Mouse (Mus musculus) hindbrain, embryonic 15.5 days (tissue): ENCODE data around the gene Arhgap8. TPM values are rescaled to one million over a fixed set of nuclear protein-coding genes. Genes with fewer than 3 reads are reported as not detected.
"Not testable (repeated sequence)": the region's sequence is repeated elsewhere in the genome, so short reads cannot be mapped to it uniquely, and the experiment has no call there.

Experiments used
- ATAC-seq: fragments of 200-750 bp; cut with Nextera tagmentation; 2 replicates; pipeline ENCODE4 v1.8.0; 2017; ENCODE audit warnings: low read depth, moderate number of reproducible peaks, moderate TSS enrichment; ENCODE audit not compliant: low FRiP score
- H3K27ac ChIP-seq: fragments of 300-500 bp; sonication (generic); replicated peaks from 2 replicates; pipeline ENCODE4 v1.5.1; 2015; ENCODE audit warnings: mild to moderate bottlenecking, inconsistent platforms
- H3K27me3 ChIP-seq: fragments of 300-500 bp; sonication (generic); 2 replicates; pipeline ENCODE4 v1.6.1; 2015; ENCODE audit warnings: control low read depth, inconsistent platforms
- H3K36me3 ChIP-seq: fragments of 300-500 bp; sonication (generic); 2 replicates; pipeline ENCODE4 v1.6.1; 2015; ENCODE audit warnings: control low read depth, inconsistent platforms
- H3K4me1 ChIP-seq: fragments of 300-500 bp; sonication (generic); replicated peaks from 2 replicates; pipeline ENCODE4 v1.6.1; 2015; ENCODE audit warnings: control low read depth, inconsistent platforms
- H3K4me2 ChIP-seq: fragments of 300-500 bp; sonication (generic); 2 replicates; pipeline ENCODE4 v1.6.1; 2015; ENCODE audit warnings: moderate library complexity, mild to moderate bottlenecking, inconsistent platforms
- H3K4me3 ChIP-seq: fragments of 300-500 bp; sonication (generic); 2 replicates; pipeline ENCODE4 v1.5.1; 2015; ENCODE audit warnings: mild to moderate bottlenecking, inconsistent platforms
- H3K9ac ChIP-seq: fragments of 300-500 bp; sonication (generic); 2 replicates; pipeline ENCODE4 v1.6.1; 2015; ENCODE audit warnings: inconsistent platforms
- H3K9me3 ChIP-seq: fragments of 300-500 bp; sonication (generic); 2 replicates; pipeline ENCODE4 v1.6.1; 2016; ENCODE audit warnings: control low read depth, inconsistent platforms
- WGBS: fragments of 180-500 bp; shearing (Covaris S2); methylation state at CpG from one replicate; pipeline ENCODE4 v1.1.7; 2015; 5-methylcytosine and 5-hydroxymethylcytosine counted together
- polyA plus RNA-seq: library from polyadenylated mRNA; unstranded; fragments of >200 nt; fragmentation: Nextera tagmentation; extraction: Ambion mirVana; gene quantifications from 2 replicates; pipeline ENCODE4 v1.2.1, GENCODE M21; 2015

The Arhgap8 gene
- polyA plus RNA-seq, 1 experiment from 2014 or later = 0.92 TPM

GRCm38 (mm10) chr15:84700147-84700794, 19.6 kb upstream of the Arhgap8 start:
- Histone ChIP-seq H3K4me1 (0 out of 2 replicates have a peak, but pooled peaks cover 7% of the 10 kb centered on the region), H3K4me2 (no peak overlapping the region)
- 55% methylated on average over 6 of the region's 6 CpGs for WGBS

GRCm38 (mm10) chr15:84701947-84702346, 17.9 kb upstream of the Arhgap8 start:
- no peak for ATAC-seq
- Histone ChIP-seq H3K4me3 (no peak overlapping the region), H3K4me2 (no peak overlapping the region), H3K4me1 (0 out of 2 replicates have a peak, but pooled peaks cover 7% of the 10 kb centered on the region), H3K36me3 (peaks cover 11% of the 10 kb centered on the region; the same call in 1 of the 2 replicates), H3K9ac (no peak overlapping the region), H3K27ac (no peak overlapping the region), H3K9me3 (no peaks in the 10 kb centered on the region), H3K27me3 (no peaks in the 10 kb centered on the region)
- WGBS = 35% methylated on average over 4 of the region's 4 CpGs

More at GRCm38 (mm10) chr15:84700147-84700794, 19.6 kb upstream of the Arhgap8 start:
- Histone ChIP-seq H3K36me3 (peaks cover 11% of the 10 kb centered on the region; the same call in 1 of the 2 replicates), H3K27me3 (no peaks in the 10 kb centered on the region), H3K27ac (no peak overlapping the region), H3K9ac (no peak overlapping the region), H3K4me3 (no peak overlapping the region), H3K9me3 (no peaks in the 10 kb centered on the region)
- no peak for ATAC-seq

GRCm38 (mm10) chr15:84702391-84703345, 17.2 kb upstream of the Arhgap8 start:
- Histone ChIP-seq H3K4me2 (no peak overlapping the region), H3K27ac (no peak overlapping the region), H3K9me3 (no peaks in the 10 kb centered on the region), H3K36me3 (peaks cover 11% of the 10 kb centered on the region; the same call in 1 of the 2 replicates), H3K27me3 (no peaks in the 10 kb centered on the region), H3K4me1 (0 out of 2 replicates have a peak, but pooled peaks cover 7% of the 10 kb centered on the region), H3K4me3 (no peak overlapping the region), H3K9ac (no peak overlapping the region)
- ATAC-seq = no peak
- WGBS = 88% methylated on average over 29 of the region's 29 CpGs

GRCm38 (mm10) chr15:84703992-84704391, 15.9 kb upstream of the Arhgap8 start:
- 88% methylated on average over 7 of the region's 7 CpGs for WGBS

GRCm38 (mm10) chr15:84705351-84705901, 14.4 kb upstream of the Arhgap8 start:
- Histone ChIP-seq H3K9me3 (no peaks in the 10 kb centered on the region), H3K4me1 (no peaks in the 10 kb centered on the region), H3K27me3 (no peaks in the 10 kb centered on the region), H3K27ac (no peak overlapping the region), H3K9ac (no peak overlapping the region), H3K4me2 (no peak overlapping the region), H3K36me3 (peaks cover 8% of the 10 kb centered on the region; the same call in 1 of the 2 replicates), H3K4me3 (no peak overlapping the region)
- no peak for ATAC-seq
- 94% methylated on average over 6 of the region's 6 CpGs for WGBS

More at GRCm38 (mm10) chr15:84703992-84704391, 15.9 kb upstream of the Arhgap8 start:
- H3K4me2 ChIP-seq = no peak overlapping the region
- H3K27ac ChIP-seq = no peak overlapping the region
- no peak for ATAC-seq
- no peaks in the 10 kb centered on the region for H3K27me3 ChIP-seq
- H3K9me3 ChIP-seq = no peaks in the 10 kb centered on the region
- H3K36me3 ChIP-seq = peaks cover 11% of the 10 kb centered on the region; the same call in 1 of the 2 replicates
- 0 out of 2 replicates have a peak, but pooled peaks cover 2% of the 10 kb centered on the region for H3K4me1 ChIP-seq
- H3K9ac ChIP-seq = no peak overlapping the region
- no peak overlapping the region for H3K4me3 ChIP-seq

- no peak overlapping the region for H3K9ac ChIP-seq
- no peak overlapping the region for H3K27ac ChIP-seq
- H3K36me3 ChIP-seq = peaks cover 4% of the 10 kb centered on the region; the same call in 1 of the 2 replicates
- no peak overlapping the region for H3K4me2 ChIP-seq
- H3K4me1 ChIP-seq = no peaks in the 10 kb centered on the region
- no peak for ATAC-seq
- H3K4me3 ChIP-seq = no peak overlapping the region
- whole genome bisulfite sequencing = 80% methylated on average over 6 of the region's 6 CpGs
- H3K27me3 ChIP-seq = no peaks in the 10 kb centered on the region
- H3K9me3 ChIP-seq = no peaks in the 10 kb centered on the region
Observed at GRCm38 (mm10) chr15:84706983-84707619, 12.8 kb upstream of the Arhgap8 start.

- 63% methylated on average over 14 of the region's 14 CpGs for WGBS
- H3K4me2 ChIP-seq = no peak overlapping the region
- no peaks in the 10 kb centered on the region for H3K36me3 ChIP-seq
- no peaks in the 10 kb centered on the region for H3K27me3 ChIP-seq
- H3K9me3 ChIP-seq = no peaks in the 10 kb centered on the region
- H3K27ac ChIP-seq = no peak overlapping the region
- no peak overlapping the region for H3K9ac ChIP-seq
- peaks cover 9% of the 10 kb centered on the region for H3K4me1 ChIP-seq
- no peak overlapping the region for H3K4me3 ChIP-seq
- no peak for ATAC-seq
Observed at GRCm38 (mm10) chr15:84712566-84713405, 7.1 kb upstream of the Arhgap8 start.

GRCm38 (mm10) chr15:84714730-84715129, 5.1 kb upstream of the Arhgap8 start:
- Histone ChIP-seq H3K4me1 (peaks cover 11% of the 10 kb centered on the region), H3K9me3 (no peaks in the 10 kb centered on the region), H3K4me2 (peak overlapping the region; percentile 47), H3K36me3 (no peaks in the 10 kb centered on the region), H3K27ac (peak overlapping the region; percentile 70), H3K27me3 (peaks cover 15% of the 10 kb centered on the region), H3K9ac (peak overlapping the region; percentile 33; the same call in 1 of the 2 replicates), H3K4me3 (peak overlapping the region; percentile 7)
- peak; percentile 69 for ATAC-seq
- WGBS = under 1% methylated on average over 17 of the region's 17 CpGs

- peak overlapping the region; percentile 7; the same call in 1 of the 2 replicates for H3K4me3 ChIP-seq
Observed at GRCm38 (mm10) chr15:84715132-84715531, 4.7 kb upstream of the Arhgap8 start.

GRCm38 (mm10) chr15:84717570-84718270, 2.1 kb upstream of the Arhgap8 start:
- H3K36me3 ChIP-seq, H3K9ac ChIP-seq, H3K9me3 ChIP-seq, H3K27ac ChIP-seq, ATAC-seq, H3K4me3 ChIP-seq, H3K4me2 ChIP-seq: not testable (repeated sequence)
- peaks cover 36% of the 10 kb centered on the region for H3K27me3 ChIP-seq
- WGBS = 73% methylated on average over 6 of the region's 6 CpGs
- peaks cover 23% of the 10 kb centered on the region for H3K4me1 ChIP-seq

More at GRCm38 (mm10) chr15:84715132-84715531, 4.7 kb upstream of the Arhgap8 start:
- Histone ChIP-seq H3K27ac (peak overlapping the region; percentile 70), H3K4me1 (peaks cover 15% of the 10 kb centered on the region), H3K9me3 (no peaks in the 10 kb centered on the region), H3K9ac (0 out of 2 replicates have a peak overlapping the region, but pooled peaks have one; percentile 33), H3K36me3 (no peaks in the 10 kb centered on the region), H3K27me3 (peaks cover 19% of the 10 kb centered on the region), H3K4me2 (peak overlapping the region; percentile 47)
- no peak for ATAC-seq
- 36% methylated on average over 11 of the region's 11 CpGs for WGBS
